Mouse (Mus musculus): ENCODE results near the gene Foxj2. TPM values are rescaled to one million over a fixed set of nuclear protein-coding genes. Genes with fewer than 3 reads are reported as not detected.

Foxj2 gene
- polyA plus RNA-seq, 1 experiment from 2014 or later: 1.0 TPM

DNA sequence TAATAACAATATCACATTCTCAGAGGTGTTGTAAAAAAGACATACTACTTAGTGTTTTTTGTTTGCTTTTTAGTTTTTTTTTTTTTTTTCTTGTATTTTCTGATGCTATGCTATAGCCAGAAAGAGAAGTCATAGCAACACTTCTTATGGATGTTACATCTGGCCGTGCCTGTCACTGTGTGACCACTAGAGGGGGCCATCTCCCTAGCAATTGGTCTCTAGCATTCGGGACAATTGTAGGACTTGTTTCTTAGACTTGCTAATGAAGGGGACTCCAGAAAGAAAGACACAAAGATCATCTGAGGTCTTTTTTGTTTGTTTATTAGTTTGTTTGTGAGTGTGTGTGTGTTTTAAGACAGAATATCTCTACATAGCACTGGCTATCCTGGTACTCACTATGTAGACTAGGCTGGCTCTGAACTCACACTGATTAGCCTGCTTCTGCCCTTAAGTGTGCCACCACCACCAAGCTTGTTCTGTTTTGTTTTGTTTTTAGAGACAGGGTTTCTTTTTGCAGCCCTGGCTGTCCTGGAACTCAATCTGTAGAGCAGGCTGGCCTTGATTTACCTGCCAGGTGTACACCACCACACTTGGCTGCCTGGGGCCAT is 72.8 kb downstream of the Foxj2 start:
- TF ChIP-seq CTCF (IDR thresholded peaks at IDR 0.05; ENCODE audit: low read depth) (peak; percentile 92), EP300 (IDR thresholded peaks at IDR 0.05; ENCODE audit: low read depth) (no peak)
- Histone ChIP-seq H3K9ac (replicated peaks) (no peak overlapping the region), H3K4me2 (ENCODE audit: low read depth, low read length) (no peak overlapping the region), H3K9me3 (ENCODE audit: low read length) (no peaks in the 10 kb centered on the region), H3K36me3 (replicated peaks; ENCODE audit: insufficient read depth, low read length) (peaks cover 35% of the 10 kb centered on the region), H3K27me3 (ENCODE audit: insufficient read depth, low read length) (no peaks in the 10 kb centered on the region), H3K27ac (ENCODE audit: low read depth) (no peak overlapping the region), H3K4me1 (ENCODE audit: insufficient read depth) (no peaks in the 10 kb centered on the region), H3K4me3 (ENCODE audit: low read depth, low read length) (no peak overlapping the region)
- ATAC-seq: peak; percentile 55; the same call in 1 of the 2 replicates
- WGBS (ENCODE audit: insufficient replicate concordance): 15% methylated on average over 2 of the region's 2 CpGs
- DNase-seq: peak; percentile 76

Small RNA genes lying within 50 kb of the gene (microRNA-seq; reads per million reads assigned to microRNA genes)
- not detected for gene Mir7231

Other genes starting within 250 kb of the Foxj2 start
- gene Apobec1, start 217.5 kb upstream of the Foxj2 start, polyA plus RNA-seq (2015; fragmentation: Nextera tagmentation; extraction: Ambion mirVana): 11.9 and 12.3 TPM in 2 replicates
- gene Gdf3, start 209.8 kb upstream of the Foxj2 start, polyA plus RNA-seq (2015; fragmentation: Nextera tagmentation; extraction: Ambion mirVana): 0.47 and 1.0 TPM in 2 replicates
- gene Dppa3, start 193.5 kb upstream of the Foxj2 start, polyA plus RNA-seq (2015; fragmentation: Nextera tagmentation; extraction: Ambion mirVana): 0.16 TPM in 1 of 2 replicates, not detected in the other
- gene Nanog, start 112.4 kb upstream of the Foxj2 start, polyA plus RNA-seq (2015; fragmentation: Nextera tagmentation; extraction: Ambion mirVana): not detected in 2 replicates
- gene Slc2a3, start 18.3 kb upstream of the Foxj2 start, polyA plus RNA-seq (2015; fragmentation: Nextera tagmentation; extraction: Ambion mirVana): 7.3 and 8.5 TPM in 2 replicates
- gene C3ar1, start 36.2 kb downstream of the Foxj2 start, polyA plus RNA-seq (2015; fragmentation: Nextera tagmentation; extraction: Ambion mirVana): 1.8 and 2.1 TPM in 2 replicates
- gene Necap1, start 54.6 kb downstream of the Foxj2 start, polyA plus RNA-seq (2015; fragmentation: Nextera tagmentation; extraction: Ambion mirVana): 18.5 and 19.6 TPM in 2 replicates
- 6.4 TPM in 2 replicates for gene Clec4a1, start 101.9 kb downstream of the Foxj2 start, polyA plus RNA-seq (2015; fragmentation: Nextera tagmentation; extraction: Ambion mirVana)
- gene Clec4a3, start 132.6 kb downstream of the Foxj2 start, polyA plus RNA-seq (2015; fragmentation: Nextera tagmentation; extraction: Ambion mirVana): 8.2 and 9.3 TPM in 2 replicates
- 0.15 and 0.21 TPM in 2 replicates for gene Clec4a4, start 170.5 kb downstream of the Foxj2 start, polyA plus RNA-seq (2015; fragmentation: Nextera tagmentation; extraction: Ambion mirVana)
- 0.15 and 0.25 TPM in 2 replicates for gene Clec4b1, start 230.0 kb downstream of the Foxj2 start, polyA plus RNA-seq (2015; fragmentation: Nextera tagmentation; extraction: Ambion mirVana)